Mouse (Mus musculus) kidney, adult 2 months (tissue): ENCODE measurements at regions not wholly inside any gene's neighbourhood (a gene's known extent, or its start where the extent isn't known, plus 50 kb on each side); places are given as distances from the start of the nearest gene placed in this dataset.

ENCODE experiments used
- DNase-seq: peaks from one replicate; pipeline ENCODE4 v3.0.0; 2021
- H3K27ac ChIP-seq: fragments of 200-500 bp; 2 replicates; pipeline ENCODE4 v1.5.1; 2012; ENCODE audit warnings: low read depth, low read length, control low read depth, inconsistent platforms; ENCODE audit not compliant: insufficient read depth
- H3K27me3 ChIP-seq: fragments of 200-500 bp; replicated peaks from 2 replicates; pipeline ENCODE4 v1.6.1; 2012; ENCODE audit warnings: mild to moderate bottlenecking, moderate library complexity, low read length, inconsistent platforms; ENCODE audit not compliant: control insufficient read depth, insufficient read depth
- H3K36me3 ChIP-seq: fragments of 200-500 bp; 2 replicates; pipeline ENCODE4 v1.6.1; 2012; ENCODE audit warnings: mild to moderate bottlenecking, moderate library complexity, low read length, inconsistent platforms; ENCODE audit not compliant: control insufficient read depth, insufficient read depth
- H3K4me1 ChIP-seq: fragments of 200-500 bp; 2 replicates; pipeline ENCODE4 v1.6.1; 2011; ENCODE audit warnings: low read length; ENCODE audit not compliant: control insufficient read depth, insufficient read depth
- H3K4me3 ChIP-seq: fragments of 200-500 bp; 2 replicates; pipeline ENCODE4 v1.5.1; 2011; ENCODE audit warnings: mild to moderate bottlenecking, low read depth, low read length, control low read depth; ENCODE audit not compliant: insufficient read depth
- CTCF ChIP-seq: fragments of 200-500 bp; conservative IDR thresholded peaks from 2 replicates; pipeline ENCODE4 v1.5.1; 2011; ENCODE audit warnings: low read depth, mild to moderate bottlenecking, control low read depth, low read length, moderate library complexity, mixed read lengths; ENCODE audit not compliant: insufficient read depth, insufficient read length
- POLR2A ChIP-seq: fragments of 200-500 bp; IDR thresholded peaks from one replicate; pipeline ENCODE4 v1.6.1; 2011; ENCODE audit warnings: low read depth, low read length, control low read depth
- WGBS: fragments of 180-500 bp; shearing (Covaris S2); methylation state at CpG from one replicate; pipeline ENCODE4 v1.1.7; 2018; 5-methylcytosine and 5-hydroxymethylcytosine counted together

- whole genome bisulfite sequencing: 58% methylated on average over 6 of the region's 6 CpGs
These were observed 96.8 kb upstream of the Rpl34 start for GRCm38 (mm10) chr3:130827021-130827420.

GRCm38 (mm10) chr3:130819837-130820098, 89.6 kb upstream of the Rpl34 start:
- Histone ChIP-seq H3K4me1 (no peaks in the 10 kb centered on the region; the same call in 1 of the 2 replicates), H3K27ac (no peak overlapping the region), H3K27me3 (no peaks in the 10 kb centered on the region), H3K4me3 (no peak overlapping the region), H3K36me3 (no peaks in the 10 kb centered on the region)
- no peak for TF ChIP-seq POLR2A
- DNase-seq: no peak
- 76% methylated on average over 9 of the region's 9 CpGs for WGBS

More at GRCm38 (mm10) chr3:130827021-130827420, 96.8 kb upstream of the Rpl34 start:
- H3K4me3 ChIP-seq: no peak overlapping the region
- DNase-seq: peak; percentile 9
- H3K36me3 ChIP-seq: no peaks in the 10 kb centered on the region
- no peak for TF ChIP-seq CTCF
- no peak for TF ChIP-seq POLR2A
- no peaks in the 10 kb centered on the region for H3K27me3 ChIP-seq
- H3K4me1 ChIP-seq: no peaks in the 10 kb centered on the region; the same call in 1 of the 2 replicates
- H3K27ac ChIP-seq: no peak overlapping the region

GRCm38 (mm10) chr3:130819031-130819836, 89.0 kb upstream of the Rpl34 start:
- Histone ChIP-seq H3K4me3 (no peak overlapping the region), H3K27me3 (no peaks in the 10 kb centered on the region), H3K4me1 (no peaks in the 10 kb centered on the region; the same call in 1 of the 2 replicates), H3K27ac (no peak overlapping the region), H3K36me3 (no peaks in the 10 kb centered on the region)
- DNase-seq: no peak
- no peak for TF ChIP-seq POLR2A
- TF ChIP-seq CTCF: no peak
- WGBS: 39% methylated on average over 17 of the region's 17 CpGs

- WGBS: 3% methylated on average over 18 of the region's 18 CpGs
These were observed 88.4 kb upstream of the Rpl34 start for GRCm38 (mm10) chr3:130818467-130819030.

GRCm38 (mm10) chr3:130809696-130810665, 79.8 kb upstream of the Rpl34 start:
- TF ChIP-seq CTCF (no peak), POLR2A (no peak)
- H3K4me1 ChIP-seq: no peaks in the 10 kb centered on the region
- DNase-seq: no peak
- H3K4me3 ChIP-seq: no peak overlapping the region
- H3K36me3 ChIP-seq: no peaks in the 10 kb centered on the region
- WGBS: 41% methylated on average over 19 of the region's 19 CpGs
- H3K27ac ChIP-seq: no peak overlapping the region
- no peaks in the 10 kb centered on the region for H3K27me3 ChIP-seq

More at GRCm38 (mm10) chr3:130818467-130819030, 88.4 kb upstream of the Rpl34 start:
- Histone ChIP-seq H3K4me1 (no peaks in the 10 kb centered on the region; the same call in 1 of the 2 replicates), H3K27me3 (no peaks in the 10 kb centered on the region), H3K4me3 (no peak overlapping the region), H3K36me3 (no peaks in the 10 kb centered on the region), H3K27ac (no peak overlapping the region)
- TF ChIP-seq CTCF (peak; percentile 94), POLR2A (no peak)
- DNase-seq: peak; percentile 83

GRCm38 (mm10) chr3:130805345-130805744, 75.1 kb upstream of the Rpl34 start:
- WGBS: 56% methylated on average over 3 of the region's 3 CpGs

More at GRCm38 (mm10) chr3:130805345-130805744, 75.1 kb upstream of the Rpl34 start:
- H3K4me1 ChIP-seq: no peaks in the 10 kb centered on the region
- H3K4me3 ChIP-seq: no peak overlapping the region
- no peak overlapping the region for H3K27ac ChIP-seq
- no peaks in the 10 kb centered on the region for H3K36me3 ChIP-seq
- no peaks in the 10 kb centered on the region; the same call in 1 of the 2 replicates for H3K27me3 ChIP-seq
- DNase-seq: no peak
- TF ChIP-seq POLR2A (no peak), CTCF (no peak)
